Mouse (Mus musculus): ENCODE measurements around the gene Mettl8. TPM values are rescaled to one million over a fixed set of nuclear protein-coding genes. Genes with fewer than 3 reads are reported as not detected.

Gene Mettl8
- polyA plus RNA-seq, 1 experiment from 2014 or later = 20.4 TPM

- no peaks in the 10 kb centered on the region for H3K4me1 ChIP-seq (ENCODE audit: control insufficient read depth, insufficient read depth, low read length)
- H3K4me3 ChIP-seq (ENCODE audit: low read depth, low read length) = no peak overlapping the region
- H3K27ac ChIP-seq (replicated peaks; ENCODE audit: low read depth, low read length) = no peak overlapping the region
- H3K9ac ChIP-seq (ENCODE audit: low read length) = no peak overlapping the region
- DNase-seq (ENCODE audit: low spot score) (no peak), ATAC-seq (ENCODE audit: insufficient number of reproducible peaks, low FRiP score, low TSS enrichment, low read depth) (no peak)
- WGBS = 60% methylated on average over 9 of the region's 9 CpGs
- no peak overlapping the region for H3K4me2 ChIP-seq (ENCODE audit: low read depth, severe bottlenecking)
- no peaks in the 10 kb centered on the region for H3K27me3 ChIP-seq (ENCODE audit: control insufficient read depth, insufficient read depth, low read length)
- H3K9me3 ChIP-seq (ENCODE audit: control insufficient read depth, low read length) = no peaks in the 10 kb centered on the region
- H3K36me3 ChIP-seq (ENCODE audit: control insufficient read depth, insufficient read depth, low read length) = no peaks in the 10 kb centered on the region
Observed at GRCm38 (mm10) chr2:71019277-71019676, 36.1 kb downstream of the Mettl8 start.

GRCm38 (mm10) chr2:71013521-71013920, 41.9 kb downstream of the Mettl8 start:
- DNase-seq (ENCODE audit: low spot score) (no peak), ATAC-seq (ENCODE audit: insufficient number of reproducible peaks, low FRiP score, low TSS enrichment, low read depth) (no peak)
- H3K9me3 ChIP-seq (ENCODE audit: control insufficient read depth, low read length) = no peaks in the 10 kb centered on the region
- 94% methylated on average over 7 of the region's 7 CpGs for WGBS
- H3K4me2 ChIP-seq (ENCODE audit: low read depth, severe bottlenecking) = no peak overlapping the region
- no peaks in the 10 kb centered on the region; the same call in 1 of the 2 replicates for H3K36me3 ChIP-seq (ENCODE audit: control insufficient read depth, insufficient read depth, low read length)
- no peak overlapping the region for H3K27ac ChIP-seq (replicated peaks; ENCODE audit: low read depth, low read length)
- no peak overlapping the region for H3K4me3 ChIP-seq (ENCODE audit: low read depth, low read length)
- H3K27me3 ChIP-seq (ENCODE audit: control insufficient read depth, insufficient read depth, low read length) = no peaks in the 10 kb centered on the region
- no peaks in the 10 kb centered on the region for H3K4me1 ChIP-seq (ENCODE audit: control insufficient read depth, insufficient read depth, low read length)
- no peak overlapping the region for H3K9ac ChIP-seq (ENCODE audit: low read length)

- no peaks in the 10 kb centered on the region for H3K4me1 ChIP-seq (ENCODE audit: control insufficient read depth, insufficient read depth, low read length)
- H3K9ac ChIP-seq (ENCODE audit: low read length) = no peak overlapping the region
- no peak overlapping the region for H3K4me2 ChIP-seq (ENCODE audit: low read depth, severe bottlenecking)
- whole genome bisulfite sequencing = 94% methylated on average over 1 of the region's 1 CpGs
- DNase-seq (ENCODE audit: low spot score) = no peak
- H3K9me3 ChIP-seq (ENCODE audit: control insufficient read depth, low read length) = no peaks in the 10 kb centered on the region
- no peak for ATAC-seq (ENCODE audit: insufficient number of reproducible peaks, low FRiP score, low TSS enrichment, low read depth)
- H3K36me3 ChIP-seq (ENCODE audit: control insufficient read depth, insufficient read depth, low read length) = no peaks in the 10 kb centered on the region; the same call in 1 of the 2 replicates
- H3K27ac ChIP-seq (replicated peaks; ENCODE audit: low read depth, low read length) = no peak overlapping the region
- H3K27me3 ChIP-seq (ENCODE audit: control insufficient read depth, insufficient read depth, low read length) = no peaks in the 10 kb centered on the region
- no peak overlapping the region for H3K4me3 ChIP-seq (ENCODE audit: low read depth, low read length)
Observed at GRCm38 (mm10) chr2:71011816-71012215, 43.6 kb downstream of the Mettl8 start.

GRCm38 (mm10) chr2:71004354-71004753, 51.0 kb downstream of the Mettl8 start:
- DNase-seq (ENCODE audit: low spot score) (no peak), ATAC-seq (ENCODE audit: insufficient number of reproducible peaks, low FRiP score, low TSS enrichment, low read depth) (no peak)
- H3K9ac ChIP-seq (ENCODE audit: low read length) = no peak overlapping the region
- 91% methylated on average over 4 of the region's 4 CpGs for WGBS
- no peak overlapping the region for H3K4me2 ChIP-seq (ENCODE audit: low read depth, severe bottlenecking)
- no peaks in the 10 kb centered on the region for H3K4me1 ChIP-seq (ENCODE audit: control insufficient read depth, insufficient read depth, low read length)
- H3K27me3 ChIP-seq (ENCODE audit: control insufficient read depth, insufficient read depth, low read length) = no peaks in the 10 kb centered on the region
- no peaks in the 10 kb centered on the region for H3K36me3 ChIP-seq (ENCODE audit: control insufficient read depth, insufficient read depth, low read length)
- no peak overlapping the region for H3K27ac ChIP-seq (replicated peaks; ENCODE audit: low read depth, low read length)
- no peak overlapping the region for H3K4me3 ChIP-seq (ENCODE audit: low read depth, low read length)
- no peaks in the 10 kb centered on the region for H3K9me3 ChIP-seq (ENCODE audit: control insufficient read depth, low read length)

- H3K4me1 ChIP-seq (ENCODE audit: control insufficient read depth, insufficient read depth, low read length) = no peaks in the 10 kb centered on the region
- no peak overlapping the region for H3K4me2 ChIP-seq (ENCODE audit: low read depth, severe bottlenecking)
- H3K9me3 ChIP-seq (ENCODE audit: control insufficient read depth, low read length) = no peaks in the 10 kb centered on the region
- ATAC-seq (ENCODE audit: insufficient number of reproducible peaks, low FRiP score, low TSS enrichment, low read depth) = no peak
- H3K4me3 ChIP-seq (ENCODE audit: low read depth, low read length) = no peak overlapping the region
- H3K36me3 ChIP-seq (ENCODE audit: control insufficient read depth, insufficient read depth, low read length) = no peaks in the 10 kb centered on the region
- 70% methylated on average over 1 of the region's 1 CpGs for WGBS
- no peak for DNase-seq (ENCODE audit: low spot score)
- H3K9ac ChIP-seq (ENCODE audit: low read length) = no peak overlapping the region
- H3K27ac ChIP-seq (replicated peaks; ENCODE audit: low read depth, low read length) = no peak overlapping the region
- H3K27me3 ChIP-seq (ENCODE audit: control insufficient read depth, insufficient read depth, low read length) = no peaks in the 10 kb centered on the region
Observed at GRCm38 (mm10) chr2:71002509-71002908, 52.9 kb downstream of the Mettl8 start.

GRCm38 (mm10) chr2:70998771-70999170, 56.6 kb downstream of the Mettl8 start:
- Histone ChIP-seq H3K4me3 (ENCODE audit: low read depth, low read length) (no peak overlapping the region), H3K4me1 (ENCODE audit: control insufficient read depth, insufficient read depth, low read length) (no peaks in the 10 kb centered on the region), H3K36me3 (ENCODE audit: control insufficient read depth, insufficient read depth, low read length) (no peaks in the 10 kb centered on the region), H3K27ac (replicated peaks; ENCODE audit: low read depth, low read length) (no peak overlapping the region), H3K9ac (ENCODE audit: low read length) (no peak overlapping the region), H3K9me3 (ENCODE audit: control insufficient read depth, low read length) (no peaks in the 10 kb centered on the region), H3K27me3 (ENCODE audit: control insufficient read depth, insufficient read depth, low read length) (no peaks in the 10 kb centered on the region), H3K4me2 (ENCODE audit: low read depth, severe bottlenecking) (no peak overlapping the region)
- ATAC-seq (ENCODE audit: insufficient number of reproducible peaks, low FRiP score, low TSS enrichment, low read depth) = no peak
- no peak for DNase-seq (ENCODE audit: low spot score)
- WGBS = 83% methylated on average over 2 of the region's 2 CpGs

- no peak for DNase-seq (ENCODE audit: low spot score)
- Histone ChIP-seq H3K36me3 (ENCODE audit: control insufficient read depth, insufficient read depth, low read length) (no peaks in the 10 kb centered on the region), H3K27ac (replicated peaks; ENCODE audit: low read depth, low read length) (no peak overlapping the region), H3K4me2 (ENCODE audit: low read depth, severe bottlenecking) (no peak overlapping the region), H3K27me3 (ENCODE audit: control insufficient read depth, insufficient read depth, low read length) (no peaks in the 10 kb centered on the region), H3K4me1 (ENCODE audit: control insufficient read depth, insufficient read depth, low read length) (no peaks in the 10 kb centered on the region), H3K4me3 (ENCODE audit: low read depth, low read length) (no peak overlapping the region), H3K9me3 (ENCODE audit: control insufficient read depth, low read length) (no peaks in the 10 kb centered on the region), H3K9ac (ENCODE audit: low read length) (no peak overlapping the region)
- WGBS = 92% methylated on average over 7 of the region's 7 CpGs
- ATAC-seq (ENCODE audit: insufficient number of reproducible peaks, low FRiP score, low TSS enrichment, low read depth) = no peak
Observed at GRCm38 (mm10) chr2:70996438-70996837, 58.9 kb downstream of the Mettl8 start.

GRCm38 (mm10) chr2:70995900-70996299, 59.5 kb downstream of the Mettl8 start:
- 91% methylated on average over 4 of the region's 4 CpGs for WGBS
- no peak for DNase-seq (ENCODE audit: low spot score)
- no peak for ATAC-seq (ENCODE audit: insufficient number of reproducible peaks, low FRiP score, low TSS enrichment, low read depth)
- H3K27me3 ChIP-seq (ENCODE audit: control insufficient read depth, insufficient read depth, low read length) = no peaks in the 10 kb centered on the region
- no peaks in the 10 kb centered on the region for H3K4me1 ChIP-seq (ENCODE audit: control insufficient read depth, insufficient read depth, low read length)
- H3K4me3 ChIP-seq (ENCODE audit: low read depth, low read length) = no peak overlapping the region
- no peaks in the 10 kb centered on the region for H3K36me3 ChIP-seq (ENCODE audit: control insufficient read depth, insufficient read depth, low read length)
- no peaks in the 10 kb centered on the region for H3K9me3 ChIP-seq (ENCODE audit: control insufficient read depth, low read length)
- H3K4me2 ChIP-seq (ENCODE audit: low read depth, severe bottlenecking) = no peak overlapping the region
- H3K9ac ChIP-seq (ENCODE audit: low read length) = no peak overlapping the region
- no peak overlapping the region for H3K27ac ChIP-seq (replicated peaks; ENCODE audit: low read depth, low read length)

GRCm38 (mm10) chr2:70993740-70994139, 61.6 kb downstream of the Mettl8 start:
- WGBS = 80% methylated on average over 3 of the region's 3 CpGs
- H3K9me3 ChIP-seq (ENCODE audit: control insufficient read depth, low read length) = no peaks in the 10 kb centered on the region

More at GRCm38 (mm10) chr2:70993740-70994139, 61.6 kb downstream of the Mettl8 start:
- H3K9ac ChIP-seq (ENCODE audit: low read length) = no peak overlapping the region
- no peak overlapping the region for H3K4me2 ChIP-seq (ENCODE audit: low read depth, severe bottlenecking)
- H3K36me3 ChIP-seq (ENCODE audit: control insufficient read depth, insufficient read depth, low read length) = no peaks in the 10 kb centered on the region
- H3K27me3 ChIP-seq (ENCODE audit: control insufficient read depth, insufficient read depth, low read length) = no peaks in the 10 kb centered on the region
- no peak overlapping the region for H3K27ac ChIP-seq (replicated peaks; ENCODE audit: low read depth, low read length)
- ATAC-seq (ENCODE audit: insufficient number of reproducible peaks, low FRiP score, low TSS enrichment, low read depth) (no peak), DNase-seq (ENCODE audit: low spot score) (no peak)
- no peak overlapping the region for H3K4me3 ChIP-seq (ENCODE audit: low read depth, low read length)
- no peaks in the 10 kb centered on the region for H3K4me1 ChIP-seq (ENCODE audit: control insufficient read depth, insufficient read depth, low read length)
